Mouse (Mus musculus) bone marrow macrophage, adult 2 months (primary cell): Measurements from ENCODE around the gene Gm20388.

Experiments used
- CTCF ChIP-seq: IDR thresholded peaks from 2 replicates; pipeline ENCODE4 v1.5.1; 2012; ENCODE audit warnings: low read depth, mild to moderate bottlenecking, low read length, moderate library complexity
- POLR2A ChIP-seq: IDR thresholded peaks from 2 replicates; pipeline ENCODE4 v1.6.1; 2012; ENCODE audit warnings: mild to moderate bottlenecking, low read depth, low read length, borderline replicate concordance

DNA sequence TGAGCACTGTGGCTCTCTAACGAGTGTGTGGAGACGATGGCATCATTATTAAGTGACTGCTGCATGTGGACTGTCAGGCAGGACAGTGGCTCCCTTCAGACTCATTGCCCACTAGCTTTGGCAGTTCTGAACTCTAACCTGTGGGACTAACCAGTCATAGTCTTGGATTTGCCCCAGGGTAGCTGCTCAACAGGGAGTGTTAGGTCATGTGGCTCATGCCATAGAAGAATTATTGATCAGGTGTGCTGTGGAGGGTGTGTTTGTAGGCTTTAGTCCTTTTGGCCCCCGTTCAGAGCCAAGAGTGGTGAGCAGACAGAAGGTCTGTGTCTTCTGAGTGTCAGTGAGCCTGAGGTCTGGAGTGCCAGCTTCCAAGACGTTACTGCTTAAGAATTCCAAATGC lies 2082.3 kb downstream of the Gm20388 start:
- no peak for TF ChIP-seq CTCF
- TF ChIP-seq POLR2A: no peak
